Mouse (Mus musculus): ENCODE measurements at regions not wholly inside any gene's neighbourhood (a gene's known extent, or its start where the extent isn't known, plus 50 kb on each side); places are given as distances from the start of the nearest gene placed in this dataset.

DNA sequence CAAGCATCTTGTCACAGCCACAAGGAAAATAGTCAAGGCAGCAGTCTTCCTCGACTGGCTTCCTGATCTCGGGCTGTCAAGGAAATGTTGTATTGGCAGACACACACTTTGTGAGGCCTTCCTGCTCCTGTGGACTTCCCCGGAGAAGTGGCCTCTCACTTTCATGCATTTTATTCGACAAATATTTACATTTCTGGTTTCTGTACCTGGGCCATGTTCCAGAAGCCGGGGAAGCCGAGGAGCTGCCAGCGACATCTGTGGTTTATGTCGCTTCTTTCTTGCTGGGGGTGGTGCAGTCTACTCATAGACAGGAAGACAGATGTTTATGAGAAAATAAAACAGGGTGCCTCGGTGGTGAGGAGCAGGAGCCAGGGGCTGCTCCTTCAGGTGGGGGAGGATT, 372.5 kb upstream of the Kcnab2 start:
- no peak for DNase-seq (ENCODE audit: low read depth, low spot score)

GRCm38 (mm10) chr4:152836080-152836479, 358.4 kb upstream of the Kcnab2 start:
- DNase-seq (ENCODE audit: low read depth, low spot score) = no peak

- DNase-seq (ENCODE audit: low read depth, low spot score) = no peak
These were observed 356.9 kb upstream of the Kcnab2 start for GRCm38 (mm10) chr4:152834421-152835110.

DNA sequence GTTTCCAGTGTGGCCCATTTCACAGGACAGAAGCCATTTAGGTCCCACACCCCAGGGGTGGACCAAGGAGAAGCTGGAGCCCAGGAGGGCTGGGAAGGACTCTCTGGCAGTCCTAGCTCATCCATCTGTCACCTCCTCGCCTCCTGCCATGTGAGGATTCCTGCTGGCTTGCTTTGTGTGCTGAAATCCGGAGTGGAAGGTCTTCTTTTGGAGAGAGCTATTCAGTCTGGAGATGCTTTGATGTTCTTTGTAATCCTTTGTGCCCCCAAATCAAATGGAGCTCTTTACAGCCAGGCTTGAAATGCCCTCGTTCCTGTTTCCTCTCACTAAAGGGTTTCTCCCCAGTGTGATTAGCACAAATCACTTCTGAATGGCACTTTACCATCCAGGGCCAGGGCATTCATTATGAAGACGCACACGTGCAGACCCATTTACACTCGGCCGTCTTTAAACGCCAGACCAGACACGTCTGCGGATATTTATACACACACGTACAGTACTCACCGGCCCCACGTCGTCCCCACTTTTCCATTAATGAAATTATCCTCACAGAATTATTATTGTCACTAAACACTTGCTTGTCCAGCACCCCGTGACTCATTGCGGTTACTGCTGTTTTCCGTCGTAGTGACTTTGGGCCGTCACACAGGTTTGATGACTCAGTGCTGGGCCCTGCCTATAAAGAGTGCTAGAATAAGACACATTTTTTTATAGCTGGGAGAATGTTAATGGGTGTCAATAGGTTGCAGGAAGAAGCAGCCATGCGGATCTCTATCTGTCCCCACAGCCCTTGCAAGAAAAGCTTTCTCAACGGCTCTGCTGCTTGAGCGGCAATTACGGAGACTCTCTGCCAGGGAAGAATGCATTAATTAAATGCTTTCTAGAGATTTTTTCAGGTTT, 356.0 kb upstream of the Kcnab2 start:
- DNase-seq (ENCODE audit: low read depth, low spot score) = no peak

DNA sequence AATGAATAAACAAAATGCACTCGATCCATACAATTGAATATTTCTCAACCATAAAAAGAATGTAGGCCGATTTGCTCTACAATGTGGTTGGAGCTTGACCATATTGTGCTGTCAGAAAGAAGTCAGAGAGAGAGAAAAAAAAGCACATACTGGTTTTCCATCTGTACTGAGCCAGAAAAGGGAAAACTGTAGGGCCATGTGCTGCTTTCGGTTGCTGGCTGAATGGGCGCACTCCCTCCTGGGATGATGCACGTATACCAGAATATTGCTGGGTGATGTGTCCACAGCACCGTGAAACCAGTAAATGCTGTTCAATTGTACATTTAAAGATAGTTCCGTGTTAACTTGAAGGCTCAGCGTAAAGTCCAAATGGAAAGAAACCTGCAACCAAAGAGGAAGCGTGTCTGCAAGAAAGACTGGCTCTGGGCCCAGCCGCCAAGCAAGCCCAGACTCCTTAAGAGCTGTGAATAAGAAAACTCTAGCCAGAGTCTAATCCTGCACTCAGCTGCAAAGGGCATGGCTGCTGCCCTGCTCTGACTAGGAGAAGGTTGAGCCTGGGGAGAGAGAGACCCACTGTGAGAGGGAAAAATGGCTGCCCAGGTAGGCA, 355.2 kb upstream of the Kcnab2 start:
- no peak for DNase-seq (ENCODE audit: low read depth, low spot score)

DNA sequence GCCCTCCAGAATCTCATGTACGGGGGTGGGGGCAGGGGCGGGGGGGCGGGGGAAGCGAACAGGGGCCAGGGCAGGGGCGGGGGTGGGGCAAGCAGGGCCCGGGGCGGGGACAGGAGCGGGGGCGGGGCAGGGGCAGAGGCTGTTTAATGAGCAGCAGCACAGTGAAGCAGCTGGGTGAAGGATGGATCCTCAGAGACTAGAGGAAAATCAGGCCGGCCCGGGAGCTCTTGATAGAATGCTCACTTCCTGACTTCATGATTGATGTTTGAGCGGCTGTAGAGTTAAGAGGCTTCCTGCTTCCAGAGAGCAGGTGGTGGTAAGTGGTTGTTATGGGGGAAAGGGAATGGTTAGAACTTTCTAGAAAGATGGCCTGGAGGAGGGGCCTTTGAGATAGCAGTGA, 347.5 kb upstream of the Kcnab2 start:
- no peak for DNase-seq (ENCODE audit: low read depth, low spot score)

GRCm38 (mm10) chr4:152816139-152816757, 338.6 kb upstream of the Kcnab2 start:
- DNase-seq (ENCODE audit: low read depth, low spot score) = no peak

- no peak for DNase-seq (ENCODE audit: low read depth, low spot score)
These were observed 328.9 kb upstream of the Kcnab2 start for GRCm38 (mm10) chr4:152806611-152807010.

GRCm38 (mm10) chr4:152799392-152799791, 321.7 kb upstream of the Kcnab2 start:
- no peak for DNase-seq (ENCODE audit: low read depth, low spot score)

GRCm38 (mm10) chr4:152788431-152788830, 310.8 kb upstream of the Kcnab2 start:
- no peak for DNase-seq (ENCODE audit: low read depth, low spot score)

GRCm38 (mm10) chr4:152784972-152785371, 307.3 kb upstream of the Kcnab2 start:
- DNase-seq (ENCODE audit: low read depth, low spot score) = no peak

DNA sequence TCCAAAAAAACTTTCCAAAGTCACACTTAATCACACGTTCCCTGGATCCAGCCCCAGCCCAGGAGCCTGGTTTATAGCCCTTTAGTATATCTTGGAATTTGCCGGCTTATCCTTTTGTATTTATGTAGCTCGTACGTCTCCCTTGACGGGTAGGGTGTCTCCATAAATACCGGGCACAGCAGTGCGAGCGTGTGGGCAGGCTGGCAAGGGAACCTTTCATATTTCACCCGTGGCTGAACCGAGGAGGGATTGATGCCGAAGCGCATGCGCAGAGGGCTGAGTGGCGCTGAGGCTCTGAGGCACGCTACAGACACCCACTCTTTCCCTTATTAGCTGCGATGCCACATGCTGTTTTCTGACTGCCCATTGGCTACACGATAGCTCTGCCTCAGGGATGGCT, 301.9 kb upstream of the Kcnab2 start:
- DNase-seq (ENCODE audit: low read depth, low spot score) = no peak

GRCm38 (mm10) chr4:152775801-152776200, 298.1 kb upstream of the Kcnab2 start:
- no peak for DNase-seq (ENCODE audit: low read depth, low spot score)

- DNase-seq (ENCODE audit: low read depth, low spot score) = no peak
These were observed 293.7 kb upstream of the Kcnab2 start for GRCm38 (mm10) chr4:152771386-152771785.

GRCm38 (mm10) chr4:152767372-152767771, 289.7 kb upstream of the Kcnab2 start:
- no peak for DNase-seq (ENCODE audit: low read depth, low spot score)

- DNase-seq (ENCODE audit: low read depth, low spot score) = no peak
These were observed 285.4 kb upstream of the Kcnab2 start for GRCm38 (mm10) chr4:152763116-152763515.

DNA sequence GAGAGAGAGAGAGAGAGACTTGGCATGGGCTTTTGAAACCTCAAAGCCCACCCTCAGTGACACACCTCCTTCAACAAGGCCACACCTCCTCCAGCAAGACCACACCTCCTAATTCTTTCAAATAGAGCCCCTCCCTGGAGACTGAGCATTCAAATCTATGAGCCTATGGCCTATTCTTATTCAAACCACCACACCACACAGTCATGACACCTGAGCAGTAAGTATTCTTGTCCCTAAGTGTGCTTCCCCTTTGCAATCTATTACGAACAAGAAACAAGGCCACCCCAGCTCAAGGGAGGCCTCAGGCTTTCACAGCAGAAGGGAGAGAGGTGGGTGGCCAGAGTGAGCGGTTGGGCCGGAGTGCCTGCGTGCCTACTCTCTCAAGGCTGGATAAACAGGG, 284.9 kb upstream of the Kcnab2 start:
- DNase-seq (ENCODE audit: low read depth, low spot score) = no peak

GRCm38 (mm10) chr4:152757191-152757590, 279.5 kb upstream of the Kcnab2 start:
- DNase-seq (ENCODE audit: low read depth, low spot score) = no peak

- no peak for DNase-seq (ENCODE audit: low read depth, low spot score)
These were observed 278.9 kb upstream of the Kcnab2 start for GRCm38 (mm10) chr4:152756535-152756934.

DNA sequence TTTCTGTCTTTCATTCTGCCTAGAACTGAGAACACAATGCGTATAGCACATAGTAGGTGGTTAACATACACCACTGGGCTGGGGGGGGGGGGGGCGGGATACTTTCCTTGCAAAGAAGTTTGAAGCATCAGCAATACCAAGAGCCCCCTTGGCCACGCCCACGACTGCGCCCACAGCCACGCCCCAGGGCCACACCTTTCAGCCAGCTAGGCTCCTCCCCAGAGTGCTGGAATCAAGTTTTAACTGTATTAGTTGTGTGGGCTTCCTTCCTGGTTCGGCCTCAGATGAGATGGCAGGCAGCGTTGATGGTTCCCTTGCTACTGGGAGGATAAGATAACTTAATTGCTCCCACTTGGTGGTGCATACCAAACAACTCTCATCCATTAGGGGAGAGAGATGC, 278.1 kb upstream of the Kcnab2 start:
- DNase-seq (ENCODE audit: low read depth, low spot score) = no peak

DNA sequence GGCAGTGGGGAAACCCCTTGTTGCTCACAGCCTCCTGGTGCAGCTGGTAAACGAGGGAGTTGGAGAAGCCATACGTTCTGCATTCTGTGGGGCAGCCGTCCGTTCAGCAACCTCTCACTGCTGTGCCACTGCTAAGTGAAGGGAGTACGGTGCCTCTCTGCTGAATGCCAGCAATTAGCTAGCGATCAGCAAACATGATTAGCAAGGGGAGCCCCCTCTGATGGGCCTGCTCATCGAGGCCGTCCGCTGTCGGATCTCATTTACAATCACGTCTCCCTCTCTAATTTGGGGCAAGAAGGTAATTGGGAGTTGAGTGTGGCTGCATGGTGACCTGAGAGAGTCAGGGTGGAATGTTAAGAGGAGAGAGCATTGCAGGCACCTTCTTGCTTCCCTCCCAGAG, 266.7 kb upstream of the Kcnab2 start:
- DNase-seq (ENCODE audit: low read depth, low spot score) = no peak

GRCm38 (mm10) chr4:152733017-152733416, 255.3 kb upstream of the Kcnab2 start:
- no peak for DNase-seq (ENCODE audit: low read depth, low spot score)

Measured in A20 (cell line).